Mouse (Mus musculus) midbrain, embryonic 16.5 days (tissue): ENCODE measurements around the gene Bcar3. TPM values are rescaled to one million over a fixed set of nuclear protein-coding genes. Genes with fewer than 3 reads are reported as not detected.

Experiments used
- ATAC-seq: fragments of 200-750 bp; cut with Nextera tagmentation; 2 replicates; pipeline ENCODE4 v1.8.0; 2017; ENCODE audit warnings: moderate TSS enrichment
- H3K27ac ChIP-seq: fragments of 300-500 bp; sonication (generic); 2 replicates; pipeline ENCODE4 v1.5.1; 2014; ENCODE audit warnings: mild to moderate bottlenecking, low read length, mixed read lengths
- H3K27me3 ChIP-seq: fragments of 300-500 bp; sonication (generic); 2 replicates; pipeline ENCODE4 v1.6.1; 2014; ENCODE audit warnings: low read depth, low read length, mixed read lengths; ENCODE audit not compliant: control insufficient read depth, insufficient read depth
- H3K36me3 ChIP-seq: fragments of 300-500 bp; sonication (generic); 2 replicates; pipeline ENCODE4 v1.6.1; 2014; ENCODE audit warnings: mild to moderate bottlenecking, low read length, moderate library complexity, mixed read lengths; ENCODE audit not compliant: control insufficient read depth, insufficient read depth
- H3K4me1 ChIP-seq: fragments of 300-500 bp; sonication (generic); 2 replicates; pipeline ENCODE4 v1.6.1; 2014; ENCODE audit warnings: mild to moderate bottlenecking, low read length, mixed read lengths; ENCODE audit not compliant: control insufficient read depth, insufficient read depth
- H3K4me2 ChIP-seq: fragments of 300-500 bp; sonication (generic); 2 replicates; pipeline ENCODE4 v1.6.1; 2014; ENCODE audit warnings: mild to moderate bottlenecking, low read length, mixed read lengths
- H3K4me3 ChIP-seq: fragments of 300-500 bp; sonication (generic); 2 replicates; pipeline ENCODE4 v1.5.1; 2014; ENCODE audit warnings: low read depth, mild to moderate bottlenecking, low read length, moderate library complexity, mixed read lengths
- H3K9ac ChIP-seq: fragments of 300-500 bp; sonication (generic); 2 replicates; pipeline ENCODE4 v1.6.1; 2014; ENCODE audit warnings: low read depth, low read length, mixed read lengths
- H3K9me3 ChIP-seq: fragments of 300-500 bp; sonication (generic); replicated peaks from 2 replicates; pipeline ENCODE4 v1.6.1; 2014; ENCODE audit warnings: mild to moderate bottlenecking, low read length, mixed read lengths; ENCODE audit not compliant: control insufficient read depth, poor library complexity, severe bottlenecking
- whole genome bisulfite sequencing: fragments of 180-500 bp; shearing (Covaris S2); extraction: QIAGEN DNeasy Blood & Tissue Kit; methylation state at CpG from one replicate; pipeline ENCODE4 v1.1.7; 2014; 5-methylcytosine and 5-hydroxymethylcytosine counted together
- polyA plus RNA-seq: library from polyadenylated mRNA; unstranded; fragments of >200 nt; fragmentation: Nextera tagmentation; extraction: Ambion mirVana; gene quantifications from 2 replicates; pipeline ENCODE4 v1.2.1, GENCODE M21; 2015

Gene Bcar3
- polyA plus RNA-seq, 1 experiment from 2014 or later: 7.6 TPM

- H3K36me3 ChIP-seq: no peaks in the 10 kb centered on the region
- WGBS: 74% methylated on average over 9 of the region's 9 CpGs
- H3K4me2 ChIP-seq: no peak overlapping the region
- H3K27me3 ChIP-seq: no peaks in the 10 kb centered on the region
- no peak overlapping the region for H3K4me3 ChIP-seq
- no peaks in the 10 kb centered on the region for H3K9me3 ChIP-seq
- no peak overlapping the region for H3K27ac ChIP-seq
- no peaks in the 10 kb centered on the region for H3K4me1 ChIP-seq
- H3K9ac ChIP-seq: no peak overlapping the region
- no peak for ATAC-seq
These were observed 49.5 kb downstream of the Bcar3 start for GRCm38 (mm10) chr3:122343437-122343853.

GRCm38 (mm10) chr3:122344350-122344749 is 50.4 kb downstream of the Bcar3 start:
- 86% methylated on average over 5 of the region's 5 CpGs for WGBS

GRCm38 (mm10) chr3:122345977-122346472 is 52.1 kb downstream of the Bcar3 start:
- H3K27me3 ChIP-seq: no peaks in the 10 kb centered on the region
- ATAC-seq: no peak
- no peak overlapping the region for H3K9ac ChIP-seq
- H3K9me3 ChIP-seq: no peaks in the 10 kb centered on the region
- H3K4me1 ChIP-seq: no peaks in the 10 kb centered on the region
- 86% methylated on average over 1 of the region's 1 CpGs for WGBS
- H3K4me3 ChIP-seq: no peak overlapping the region
- H3K27ac ChIP-seq: no peak overlapping the region
- H3K36me3 ChIP-seq: no peaks in the 10 kb centered on the region
- no peak overlapping the region for H3K4me2 ChIP-seq

More at GRCm38 (mm10) chr3:122344350-122344749, 50.4 kb downstream of the Bcar3 start:
- no peak overlapping the region for H3K27ac ChIP-seq
- H3K27me3 ChIP-seq: no peaks in the 10 kb centered on the region
- no peak overlapping the region for H3K9ac ChIP-seq
- ATAC-seq: no peak
- no peaks in the 10 kb centered on the region for H3K9me3 ChIP-seq
- no peak overlapping the region for H3K4me2 ChIP-seq
- H3K4me3 ChIP-seq: no peak overlapping the region
- H3K36me3 ChIP-seq: no peaks in the 10 kb centered on the region
- no peaks in the 10 kb centered on the region for H3K4me1 ChIP-seq

GRCm38 (mm10) chr3:122346600-122346999 is 52.7 kb downstream of the Bcar3 start:
- Histone ChIP-seq H3K27me3 (no peaks in the 10 kb centered on the region), H3K27ac (no peak overlapping the region), H3K4me2 (no peak overlapping the region), H3K4me1 (no peaks in the 10 kb centered on the region), H3K36me3 (no peaks in the 10 kb centered on the region), H3K9me3 (no peaks in the 10 kb centered on the region), H3K4me3 (no peak overlapping the region), H3K9ac (no peak overlapping the region)
- 90% methylated on average over 2 of the region's 2 CpGs for WGBS
- no peak for ATAC-seq

GRCm38 (mm10) chr3:122348677-122349076 is 54.7 kb downstream of the Bcar3 start:
- ATAC-seq: no peak
- Histone ChIP-seq H3K27me3 (no peaks in the 10 kb centered on the region), H3K4me3 (no peak overlapping the region), H3K36me3 (no peaks in the 10 kb centered on the region), H3K4me2 (no peak overlapping the region), H3K9ac (no peak overlapping the region), H3K27ac (no peak overlapping the region), H3K4me1 (no peaks in the 10 kb centered on the region), H3K9me3 (no peaks in the 10 kb centered on the region)
- WGBS: 92% methylated on average over 5 of the region's 5 CpGs

GRCm38 (mm10) chr3:122352801-122353200 is 58.9 kb downstream of the Bcar3 start:
- 89% methylated on average over 3 of the region's 3 CpGs for WGBS

GRCm38 (mm10) chr3:122359426-122359825 is 65.5 kb downstream of the Bcar3 start:
- Histone ChIP-seq H3K4me1 (no peaks in the 10 kb centered on the region), H3K9me3 (no peaks in the 10 kb centered on the region), H3K4me2 (no peak overlapping the region), H3K36me3 (no peaks in the 10 kb centered on the region), H3K4me3 (no peak overlapping the region), H3K27me3 (no peaks in the 10 kb centered on the region), H3K9ac (no peak overlapping the region), H3K27ac (no peak overlapping the region)
- 70% methylated on average over 7 of the region's 7 CpGs for WGBS
- no peak for ATAC-seq

More at GRCm38 (mm10) chr3:122352801-122353200, 58.9 kb downstream of the Bcar3 start:
- H3K27ac ChIP-seq: no peak overlapping the region
- no peak for ATAC-seq
- H3K9me3 ChIP-seq: no peaks in the 10 kb centered on the region
- H3K4me1 ChIP-seq: no peaks in the 10 kb centered on the region
- H3K36me3 ChIP-seq: no peaks in the 10 kb centered on the region
- no peak overlapping the region for H3K9ac ChIP-seq
- no peak overlapping the region for H3K4me2 ChIP-seq
- H3K27me3 ChIP-seq: no peaks in the 10 kb centered on the region
- H3K4me3 ChIP-seq: no peak overlapping the region

- WGBS: 90% methylated on average over 9 of the region's 9 CpGs
- Histone ChIP-seq H3K4me3 (no peak overlapping the region), H3K4me1 (peaks cover 2% of the 10 kb centered on the region), H3K9me3 (no peaks in the 10 kb centered on the region), H3K9ac (no peak overlapping the region), H3K27me3 (no peaks in the 10 kb centered on the region), H3K4me2 (no peak overlapping the region), H3K27ac (no peak overlapping the region), H3K36me3 (no peaks in the 10 kb centered on the region)
- no peak for ATAC-seq
These were observed 66.0 kb downstream of the Bcar3 start for GRCm38 (mm10) chr3:122359954-122360353.

GRCm38 (mm10) chr3:122360721-122361138 is 66.8 kb downstream of the Bcar3 start:
- no peak overlapping the region for H3K9ac ChIP-seq
- H3K27ac ChIP-seq: no peak overlapping the region
- H3K27me3 ChIP-seq: no peaks in the 10 kb centered on the region
- H3K36me3 ChIP-seq: no peaks in the 10 kb centered on the region
- ATAC-seq: no peak
- 29% methylated on average over 5 of the region's 5 CpGs for WGBS
- H3K9me3 ChIP-seq: no peaks in the 10 kb centered on the region
- peaks cover 9% of the 10 kb centered on the region for H3K4me1 ChIP-seq
- H3K4me3 ChIP-seq: no peak overlapping the region
- no peak overlapping the region for H3K4me2 ChIP-seq
